Mouse (Mus musculus) liver, embryonic 14.5 days (tissue): ENCODE results near the gene Crocc. TPM values are rescaled to one million over a fixed set of nuclear protein-coding genes. Genes with fewer than 3 reads are reported as not detected.

Experiments
- ATAC-seq: fragments of 200-750 bp; cut with Nextera tagmentation; 2 replicates; pipeline ENCODE4 v1.8.0; 2017; ENCODE audit warnings: moderate number of reproducible peaks, mild to moderate bottlenecking, moderate library complexity; ENCODE audit not compliant: insufficient read depth
- DNase-seq, 3 experiments: peaks; one replicate each; pipeline ENCODE4 v3.0.0-alpha.2; 2012 to 2013; ENCODE audit warnings: low read depth in 3 of 3, low spot score in 3 of 3
- H3K27ac ChIP-seq: fragments of 300-500 bp; sonication (generic); 2 replicates; pipeline ENCODE4 v1.5.1; 2014; ENCODE audit warnings: moderate library complexity, mild to moderate bottlenecking, control low read depth, inconsistent platforms
- H3K27me3 ChIP-seq: fragments of 300-500 bp; sonication (generic); 2 replicates; pipeline ENCODE4 v1.6.1; 2014; ENCODE audit warnings: mild to moderate bottlenecking, low read length, moderate library complexity; ENCODE audit not compliant: control insufficient read depth, insufficient read depth
- H3K36me3 ChIP-seq: fragments of 300-500 bp; sonication (generic); replicated peaks from 2 replicates; pipeline ENCODE4 v1.6.1; 2014; ENCODE audit warnings: low read depth; ENCODE audit not compliant: control insufficient read depth, insufficient read depth
- H3K4me1 ChIP-seq, 2 experiments: fragments of 200-500 bp in 1 of 2; fragments of 300-500 bp in 1 of 2; sonication (generic) in 1 of 2; replicated peaks; 2 replicates each; pipeline ENCODE4 v1.6.1; 2012 to 2014; ENCODE audit warnings: antibody characterized with exemption in 1 of 2, inconsistent platforms in 1 of 2, low read length in 1 of 2; ENCODE audit not compliant: control insufficient read depth in 2 of 2, insufficient read depth in 2 of 2
- H3K4me2 ChIP-seq: fragments of 300-500 bp; sonication (generic); 2 replicates; pipeline ENCODE4 v1.6.1; 2014; ENCODE audit warnings: low read depth, mild to moderate bottlenecking, control low read depth, moderate library complexity
- H3K4me3 ChIP-seq, 2 experiments: fragments of 200-500 bp in 1 of 2; fragments of 300-500 bp in 1 of 2; sonication (generic) in 1 of 2; 2 replicates each; pipeline ENCODE4 v1.5.1; 2012 to 2014; ENCODE audit warnings: low read depth in 2 of 2, low read length in 2 of 2, mild to moderate bottlenecking in 2 of 2, control low read depth in 1 of 2, inconsistent platforms in 1 of 2, moderate library complexity in 1 of 2; ENCODE audit not compliant: insufficient read depth in 1 of 2
- H3K9ac ChIP-seq: fragments of 300-500 bp; sonication (generic); replicated peaks from 2 replicates; pipeline ENCODE4 v1.6.1; 2014; ENCODE audit warnings: mild to moderate bottlenecking, control low read depth, moderate library complexity
- H3K9me3 ChIP-seq: fragments of 300-500 bp; sonication (generic); 2 replicates; pipeline ENCODE4 v1.6.1; 2016; ENCODE audit warnings: low read length, mixed read lengths; ENCODE audit not compliant: control insufficient read depth
- CTCF ChIP-seq: IDR thresholded peaks from 2 replicates; pipeline ENCODE4 v1.5.1; 2016; ENCODE audit warnings: antibody characterized with exemption, low read depth, control low read depth
- EP300 ChIP-seq: IDR thresholded peaks from 2 replicates; pipeline ENCODE4 v1.6.1; 2016; ENCODE audit warnings: antibody characterized with exemption, low read depth
- WGBS: fragments of 180-500 bp; shearing (Covaris S2); extraction: QIAGEN DNeasy Blood & Tissue Kit; methylation state at CpG from one replicate; pipeline ENCODE4 v1.1.7; 2014; ENCODE audit not compliant: insufficient replicate concordance; 5-methylcytosine and 5-hydroxymethylcytosine counted together
- polyA plus RNA-seq, 2 experiments: library from polyadenylated mRNA; depleted of rRNA in 1 of 2; stranded (reverse) in 1 of 2; unstranded in 1 of 2; fragments of >200 nt; fragmentation: Nextera tagmentation in 1 of 2; extraction: Ambion mirVana in 1 of 2; gene quantifications; 2 replicates each; pipeline versions ENCODE4 v1.2.1 to v1.2.3; 2012 to 2014

Crocc gene
- polyA plus RNA-seq, 2 experiments = 0.53 to 1.7 TPM

DNA sequence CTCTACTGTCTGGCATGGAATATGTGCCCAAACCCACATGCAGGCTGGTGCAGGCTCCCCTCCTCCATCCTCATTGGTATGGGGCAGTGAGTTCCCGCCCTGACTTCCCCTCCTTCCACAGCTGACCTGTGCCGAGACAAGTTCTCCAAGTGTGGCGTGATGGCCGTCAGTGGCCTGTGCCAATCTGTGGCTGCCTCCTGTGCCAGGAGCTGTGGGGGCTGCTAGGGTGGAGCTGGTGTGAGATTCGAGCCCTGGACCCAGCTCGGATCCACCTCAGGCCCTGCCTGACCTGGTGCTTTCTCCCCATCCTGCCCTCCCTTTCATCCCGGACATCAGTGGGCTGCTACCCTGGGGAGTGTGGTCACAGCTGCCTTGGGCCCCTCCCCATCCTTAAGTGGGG is 45.0 kb downstream of the Crocc start:
- peaks cover 9% of the 10 kb centered on the region for H3K27me3 ChIP-seq
- no peaks in the 10 kb centered on the region for H3K36me3 ChIP-seq
- H3K4me1 ChIP-seq = no peaks in the 10 kb centered on the region
- no peaks in the 10 kb centered on the region for H3K9me3 ChIP-seq
- DNase-seq = no peak
- 56% methylated on average over 7 of the region's 7 CpGs for WGBS
- H3K4me2 ChIP-seq = no peak overlapping the region
- no peak overlapping the region for H3K27ac ChIP-seq
- no peak for TF ChIP-seq CTCF
- no peak overlapping the region for H3K9ac ChIP-seq
- ATAC-seq = no peak
- no peak overlapping the region for H3K4me3 ChIP-seq

DNA sequence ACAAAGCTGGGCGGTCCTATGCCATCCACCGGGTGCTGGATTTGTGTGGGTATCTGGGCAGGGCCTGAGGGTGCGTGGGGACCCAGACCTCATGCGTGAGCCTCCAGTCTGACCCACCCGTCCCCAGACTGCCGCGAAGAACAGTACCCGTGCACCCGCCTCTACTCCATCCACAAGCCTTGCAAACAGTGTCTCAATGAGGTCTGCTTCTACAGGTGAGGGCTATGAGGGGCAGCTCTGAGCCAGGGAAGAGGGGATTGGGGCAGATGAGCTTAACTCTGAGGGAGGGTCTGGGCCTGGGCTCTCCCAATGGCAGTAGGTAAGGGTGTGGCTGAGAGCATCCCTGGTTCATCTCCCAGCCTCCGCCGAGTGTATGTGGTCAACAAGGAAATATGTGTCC is 45.5 kb downstream of the Crocc start:
- Histone ChIP-seq H3K4me2 (no peak overlapping the region), H3K4me3 (no peak overlapping the region)

DNA sequence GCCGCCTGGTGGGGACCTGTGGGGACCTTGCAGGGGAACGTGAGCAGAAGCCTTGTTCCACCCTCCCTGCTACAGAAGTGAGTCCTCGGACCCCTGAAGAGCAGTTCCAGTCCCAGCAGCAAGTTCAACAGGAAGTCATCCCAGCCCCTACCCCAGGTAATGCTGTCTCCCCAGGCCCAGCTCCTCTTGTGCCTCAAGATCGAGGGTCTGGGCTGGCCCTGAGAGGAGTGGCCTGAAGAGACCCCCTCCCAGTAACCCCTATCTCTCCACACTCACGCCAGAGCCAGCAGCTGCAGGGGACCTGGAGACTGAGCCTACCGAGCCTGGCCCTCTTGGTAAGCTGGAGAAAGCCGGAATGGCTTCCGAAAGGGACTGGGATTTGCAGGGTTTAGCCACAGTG is 46.2 kb downstream of the Crocc start:
- Histone ChIP-seq H3K36me3 (no peaks in the 10 kb centered on the region), H3K9ac (no peak overlapping the region), H3K27ac (no peak overlapping the region), H3K4me3 (no peak overlapping the region), H3K4me1 (no peaks in the 10 kb centered on the region), H3K27me3 (peaks cover 12% of the 10 kb centered on the region), H3K9me3 (no peaks in the 10 kb centered on the region), H3K4me2 (no peak overlapping the region)
- DNase-seq (no peak), ATAC-seq (no peak)
- WGBS = 54% methylated on average over 8 of the region's 8 CpGs
- TF ChIP-seq CTCF (no peak), EP300 (no peak)

More for the DNA sequence above, 45.5 kb downstream of the Crocc start:
- Histone ChIP-seq H3K4me1 (no peaks in the 10 kb centered on the region), H3K36me3 (no peaks in the 10 kb centered on the region), H3K27me3 (peaks cover 12% of the 10 kb centered on the region), H3K9ac (no peak overlapping the region), H3K27ac (no peak overlapping the region), H3K9me3 (no peaks in the 10 kb centered on the region)
- WGBS = 73% methylated on average over 11 of the region's 11 CpGs
- no peak for DNase-seq
- no peak for ATAC-seq
- TF ChIP-seq EP300 (no peak), CTCF (no peak)

DNA sequence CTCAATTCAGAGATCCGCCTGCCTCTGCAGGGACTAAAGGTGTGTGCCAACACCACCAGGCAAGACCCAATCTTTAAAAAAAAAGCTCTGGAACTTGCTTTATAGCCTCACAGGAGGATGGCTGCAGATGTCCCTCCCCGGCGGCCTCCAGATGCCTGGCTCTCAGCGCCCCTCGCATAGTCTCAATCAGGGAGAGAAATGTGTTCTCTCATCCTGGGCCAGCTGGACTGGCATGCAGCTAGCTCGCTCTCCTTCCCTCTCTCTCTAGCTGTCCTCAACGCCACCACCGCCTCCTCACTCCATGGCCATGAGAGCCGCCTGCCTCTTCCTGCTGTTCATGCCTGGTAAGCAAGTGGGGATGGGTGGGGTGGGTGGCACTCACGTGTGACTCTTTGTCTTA is 47.8 kb downstream of the Crocc start:
- DNase-seq (no peak), ATAC-seq (no peak)
- Histone ChIP-seq H3K4me2 (no peak overlapping the region), H3K9me3 (no peaks in the 10 kb centered on the region), H3K9ac (no peak overlapping the region), H3K27me3 (peaks cover 12% of the 10 kb centered on the region), H3K4me1 (peaks cover 2 to 8% of the 10 kb centered on the region in 2 experiments; a peak in 3 of 4 replicates), H3K36me3 (no peaks in the 10 kb centered on the region), H3K4me3 (no peak overlapping the region), H3K27ac (no peak overlapping the region)
- TF ChIP-seq EP300 (no peak), CTCF (no peak)
- 73% methylated on average over 10 of the region's 10 CpGs for WGBS

DNA sequence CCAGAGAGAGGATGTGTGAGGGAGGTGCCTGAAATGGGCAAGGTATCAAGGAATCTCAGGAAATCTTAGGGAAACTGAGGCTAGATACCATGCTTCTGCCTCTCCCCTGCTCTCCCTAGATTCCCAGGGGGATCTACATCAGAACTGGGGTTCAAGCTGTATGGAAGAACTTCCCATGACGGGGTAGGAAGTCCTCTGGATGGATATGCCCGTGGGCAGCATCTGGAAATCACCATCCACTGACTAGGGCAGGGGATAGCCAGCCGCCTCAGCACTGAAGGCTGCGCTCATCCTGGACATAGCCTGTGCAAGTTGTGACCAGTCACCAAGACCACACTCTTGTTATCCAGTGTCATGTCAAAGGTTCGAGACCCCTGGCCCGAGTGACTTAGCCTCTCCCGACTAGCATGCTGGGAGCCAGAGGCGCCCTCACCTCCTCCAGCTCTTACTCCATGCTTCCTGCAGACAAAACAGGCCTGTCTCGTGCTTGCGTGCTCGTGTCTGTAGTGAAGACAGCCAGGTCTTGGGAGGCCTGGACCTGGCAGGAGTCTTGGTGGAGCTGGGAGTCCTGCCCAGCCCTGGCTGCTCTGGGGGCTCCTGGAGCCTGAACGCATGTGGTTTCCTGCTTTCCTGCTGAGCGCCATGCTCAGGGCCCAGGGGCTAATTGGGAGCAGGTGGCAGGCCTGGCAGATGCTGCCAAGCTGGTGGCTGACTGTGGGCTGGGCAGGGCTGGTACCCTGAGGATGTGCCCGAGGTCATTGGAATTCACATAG is 48.6 kb downstream of the Crocc start:
- H3K4me3 ChIP-seq = no peak overlapping the region; a peak in 1 of 4 replicates
- H3K36me3 ChIP-seq = no peaks in the 10 kb centered on the region
- no peak for ATAC-seq
- H3K27ac ChIP-seq = no peak overlapping the region
- no peak overlapping the region for H3K4me2 ChIP-seq
- WGBS = 54% methylated on average over 14 of the region's 14 CpGs
- H3K9me3 ChIP-seq = no peaks in the 10 kb centered on the region
- H3K9ac ChIP-seq = no peak overlapping the region
- no peak for DNase-seq
- TF ChIP-seq CTCF (no peak), EP300 (no peak)
- peaks cover 2 to 8% of the 10 kb centered on the region in 2 experiments; a peak in 3 of 4 replicates for H3K4me1 ChIP-seq
- peaks cover 12% of the 10 kb centered on the region for H3K27me3 ChIP-seq
